Mouse (Mus musculus) lung, postnatal 10 days (tissue): Measurements from ENCODE around the gene Slit3.
A peak's percentile ranks its signal among the peaks of the same experiment; 100 is the strongest.

Experiments
- DNase-seq: peaks from one replicate; pipeline ENCODE4 v3.0.0; 2021

The Slit3 gene

GRCm38 (mm10) chr11:35278128-35278769, 157.2 kb downstream of the Slit3 start:
- DNase-seq: no peak

DNA sequence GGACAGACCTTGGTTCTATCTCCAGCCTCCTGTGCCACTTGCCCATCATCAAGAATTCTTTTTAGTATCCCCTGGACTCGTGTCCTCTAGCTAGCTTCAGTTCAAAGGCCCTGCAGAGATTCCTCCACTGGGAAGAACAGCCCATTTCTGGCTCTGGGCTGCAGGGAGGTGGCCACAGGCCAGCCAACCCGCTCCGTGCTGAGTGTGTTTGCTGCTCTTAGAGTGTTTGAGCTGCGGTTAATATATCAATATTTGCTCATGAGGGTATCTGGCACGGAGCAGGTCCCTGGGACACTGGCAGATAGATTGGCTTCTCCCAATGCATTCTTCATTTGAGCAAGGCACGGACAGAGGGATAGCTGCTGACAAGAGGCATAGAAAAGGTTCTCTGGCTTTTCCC, 159.8 kb downstream of the Slit3 start:
- DNase-seq: peak; percentile 28

DNA sequence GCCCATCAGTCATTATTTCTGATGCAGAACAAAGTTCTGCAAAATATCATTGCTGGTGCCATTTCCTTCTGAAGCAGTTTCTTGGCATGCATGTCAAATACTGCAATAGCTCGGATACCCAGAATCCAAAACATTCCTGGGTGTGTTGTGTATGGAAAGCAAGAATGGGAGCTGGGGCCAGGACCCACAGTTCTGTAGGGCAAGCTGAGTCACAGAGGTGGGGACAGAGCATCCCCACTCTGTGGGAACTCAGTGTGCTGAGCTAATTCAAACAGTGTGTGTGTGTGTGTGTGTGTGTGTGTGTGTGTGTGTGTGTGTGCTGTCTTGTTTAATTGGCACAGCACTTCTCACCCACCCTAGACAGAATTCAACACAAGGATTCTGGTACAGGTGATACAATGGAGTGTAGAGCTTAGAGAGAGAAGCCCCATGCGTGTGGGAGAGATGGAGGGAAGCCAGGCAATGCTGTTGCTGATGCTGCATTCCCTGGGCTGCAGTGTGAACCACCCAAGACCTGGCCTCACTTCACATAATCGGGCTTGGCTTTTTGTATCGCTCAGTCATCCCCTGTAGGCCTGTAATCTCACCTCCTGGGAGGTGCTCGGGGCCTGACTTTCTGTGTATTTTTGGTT, 161.1 kb downstream of the Slit3 start:
- DNase-seq: no peak

DNA sequence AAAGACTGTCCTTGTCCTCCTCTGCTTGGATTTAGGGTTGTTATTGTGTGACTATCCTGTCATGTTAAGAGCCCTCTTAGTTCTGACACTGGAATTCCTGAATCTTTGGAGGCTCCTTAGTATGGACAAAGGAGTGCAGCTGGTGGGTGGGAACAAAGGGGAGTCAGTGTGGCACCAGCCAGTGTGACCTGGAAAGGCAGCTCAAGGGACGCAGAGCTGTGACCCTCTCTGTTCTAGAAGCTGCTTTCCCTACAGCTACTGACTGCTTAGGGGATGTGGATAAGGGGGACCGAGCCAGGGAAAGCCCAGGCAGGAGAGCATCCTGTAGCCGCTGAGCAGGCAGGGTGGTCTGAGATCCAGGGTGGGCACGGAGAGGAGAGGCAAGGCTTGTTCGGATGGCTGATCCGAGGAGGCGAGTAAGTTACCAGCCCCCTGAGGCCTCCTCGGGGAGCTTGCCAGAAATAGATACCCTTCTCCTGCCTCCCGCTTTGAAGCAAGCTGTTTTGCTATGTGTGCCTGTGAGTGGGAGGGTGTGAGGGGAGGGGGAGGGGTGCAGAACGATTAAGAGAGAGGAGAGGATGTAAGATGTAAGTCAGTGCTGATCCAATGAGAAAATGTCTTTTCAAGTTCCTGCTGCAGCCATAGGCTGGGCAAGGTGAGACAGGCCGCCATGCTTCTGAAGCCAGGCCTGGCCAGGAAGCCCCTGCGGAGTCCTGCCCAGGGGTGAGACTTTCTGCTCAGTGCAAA, 162.0 kb downstream of the Slit3 start:
- DNase-seq: no peak

DNA sequence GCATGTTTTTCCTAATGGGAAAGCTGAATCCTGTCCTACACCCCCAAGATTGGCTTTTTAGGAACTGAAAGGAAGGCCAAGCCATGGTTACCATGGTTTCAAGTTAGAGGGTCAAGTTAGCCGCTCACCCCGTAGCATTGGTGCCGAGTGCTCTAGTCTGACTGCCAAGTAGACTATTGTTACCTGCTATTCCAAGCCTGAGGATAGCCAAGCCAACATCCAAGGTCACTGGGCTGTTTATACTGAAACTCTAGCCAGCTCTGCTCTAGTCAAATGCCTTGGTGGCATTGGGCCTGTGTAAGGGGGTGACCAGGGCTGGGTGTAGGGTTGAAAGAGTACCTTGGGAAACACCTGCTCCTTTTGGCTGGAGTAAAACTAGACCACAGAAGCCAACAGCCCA, 162.7 kb downstream of the Slit3 start:
- DNase-seq: no peak

GRCm38 (mm10) chr11:35286578-35287390, 165.8 kb downstream of the Slit3 start:
- no peak for DNase-seq

- no peak for DNase-seq
Measured at GRCm38 (mm10) chr11:35288056-35288455, 167.0 kb downstream of the Slit3 start.

GRCm38 (mm10) chr11:35288761-35289278, 167.8 kb downstream of the Slit3 start:
- peak; percentile 47 for DNase-seq

DNA sequence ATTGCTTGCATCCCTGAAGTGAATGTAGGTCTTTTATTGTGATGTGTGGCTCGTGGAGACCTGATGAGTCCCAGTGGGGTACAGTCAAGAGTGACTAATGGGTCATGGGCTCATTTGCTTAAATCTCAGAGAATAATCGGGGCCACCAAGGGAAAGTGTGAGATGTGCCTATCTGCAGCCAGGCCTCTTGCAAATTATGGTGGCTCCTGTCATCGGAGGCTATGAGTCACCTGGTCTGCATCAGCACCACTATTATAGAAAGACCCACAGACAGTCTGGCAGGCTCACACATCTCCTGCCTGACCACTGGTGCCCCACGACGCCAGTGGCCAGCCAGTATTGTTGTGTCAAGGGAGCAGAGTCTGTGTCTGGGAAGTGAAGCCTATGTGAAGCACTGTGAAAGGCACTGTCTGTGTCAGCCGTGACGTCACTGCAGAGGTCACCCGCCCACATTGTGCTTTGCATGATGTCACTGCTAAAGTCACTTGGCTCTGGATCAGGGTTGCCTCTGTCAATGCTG, 171.3 kb downstream of the Slit3 start:
- no peak for DNase-seq

DNA sequence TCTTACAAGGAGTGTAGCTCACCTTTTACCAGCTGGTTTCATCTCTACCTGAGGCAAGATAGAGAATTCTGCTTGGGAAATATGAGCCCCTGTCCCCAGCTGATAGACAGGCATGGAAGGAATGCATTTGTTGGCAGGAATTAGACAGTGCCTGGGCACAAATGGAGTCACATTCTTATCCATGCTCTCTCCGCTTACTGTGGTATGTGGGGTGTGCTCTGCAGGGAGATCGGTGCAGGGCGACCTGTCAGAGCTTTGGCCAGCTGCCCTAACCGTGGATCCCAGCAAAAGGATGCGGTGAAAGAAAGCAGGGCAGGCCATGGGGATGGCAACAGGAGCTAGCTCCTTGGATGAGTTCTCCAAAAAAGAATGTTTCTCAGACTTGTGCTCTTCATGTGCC, 172.2 kb downstream of the Slit3 start:
- DNase-seq: no peak

- no peak for DNase-seq
Measured at GRCm38 (mm10) chr11:35294670-35295069, 173.6 kb downstream of the Slit3 start.

DNA sequence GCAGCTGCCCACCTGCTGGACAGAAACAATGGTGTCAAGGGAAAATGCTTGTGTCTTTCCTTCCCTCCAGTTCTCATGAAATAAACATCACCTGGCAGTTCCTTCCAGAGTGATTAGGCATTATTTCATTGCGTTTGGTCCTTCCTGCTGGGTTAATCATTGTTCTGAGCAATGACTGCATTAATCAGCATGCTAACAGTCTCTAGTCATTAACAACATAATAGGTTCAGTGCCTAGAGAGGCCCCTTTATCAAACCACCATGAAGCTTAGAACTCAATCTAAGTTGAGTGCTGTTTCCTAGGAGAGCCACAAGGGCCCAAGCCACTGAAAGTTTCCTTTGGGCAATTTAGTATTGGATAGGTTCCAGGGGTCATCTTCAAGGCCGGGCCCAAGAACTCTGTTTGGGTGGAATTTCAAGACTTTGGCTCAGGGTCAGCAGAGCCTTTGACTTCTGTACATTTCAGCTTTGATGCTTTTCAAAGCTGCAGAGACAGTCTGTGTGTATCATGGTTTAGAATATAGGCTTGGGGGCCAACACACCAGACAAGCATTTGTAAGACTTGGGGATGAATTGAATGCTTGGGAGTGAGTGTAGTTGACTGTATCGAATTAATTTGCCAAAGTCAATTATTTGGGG, 174.3 kb downstream of the Slit3 start:
- DNase-seq: no peak

DNA sequence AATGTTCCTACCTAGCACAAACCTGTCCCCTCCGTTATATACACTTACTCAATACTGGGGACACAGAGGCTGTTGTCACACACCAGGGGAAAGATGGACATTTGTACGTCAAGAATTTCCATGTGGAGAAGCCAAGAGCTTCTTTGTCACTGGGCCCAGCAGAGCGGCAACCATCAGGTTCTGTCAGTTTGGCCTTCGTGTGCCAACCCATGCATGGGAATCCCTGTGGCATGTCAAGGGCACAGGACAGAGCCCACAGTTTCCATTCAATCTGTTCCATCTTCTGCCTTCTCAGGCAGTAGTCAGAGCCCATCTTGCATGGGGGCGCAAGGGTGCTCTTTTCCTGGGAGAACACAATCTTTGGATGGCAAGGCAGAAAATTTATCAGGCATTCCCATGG, 175.8 kb downstream of the Slit3 start:
- DNase-seq: no peak

DNA sequence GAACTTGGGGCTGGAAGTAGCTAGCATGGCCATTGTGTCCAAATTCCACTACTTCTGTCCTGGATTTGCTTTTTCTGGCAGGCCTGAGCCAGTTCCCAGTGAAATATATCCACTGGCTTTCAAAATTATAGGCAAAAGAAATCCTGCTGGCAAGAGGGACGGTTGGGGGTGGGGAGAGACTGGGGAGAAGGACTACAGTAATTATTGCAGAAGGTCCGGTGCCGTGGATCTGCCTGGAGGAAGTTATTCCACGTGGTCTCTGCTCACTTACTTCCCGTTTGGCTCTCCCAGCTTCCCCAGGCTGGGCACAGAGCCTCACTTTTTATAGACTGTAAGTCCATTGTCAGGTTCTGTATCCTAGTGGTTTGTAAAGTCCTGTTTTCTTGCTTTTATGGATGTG, 176.3 kb downstream of the Slit3 start:
- DNase-seq: peak; percentile 70

DNA sequence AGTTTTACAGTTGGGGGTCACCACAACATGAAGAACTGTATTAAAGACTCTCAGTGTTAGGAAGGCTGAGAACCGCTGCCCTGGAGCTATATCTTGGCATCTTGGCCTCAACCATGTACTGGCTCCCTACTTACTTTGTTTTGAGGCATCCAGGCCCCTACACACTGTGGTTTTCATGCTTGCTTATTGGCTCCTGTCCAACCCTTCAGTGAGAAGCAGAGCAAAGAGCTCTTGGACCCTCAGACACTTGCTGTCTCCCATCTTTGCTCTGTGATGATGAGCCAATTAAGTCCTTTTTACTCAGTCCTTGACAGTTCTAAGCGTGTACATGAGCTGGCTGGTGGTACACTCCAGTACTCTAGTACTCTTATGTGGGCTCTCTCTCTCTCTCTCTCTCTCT, 177.5 kb downstream of the Slit3 start:
- no peak for DNase-seq

DNA sequence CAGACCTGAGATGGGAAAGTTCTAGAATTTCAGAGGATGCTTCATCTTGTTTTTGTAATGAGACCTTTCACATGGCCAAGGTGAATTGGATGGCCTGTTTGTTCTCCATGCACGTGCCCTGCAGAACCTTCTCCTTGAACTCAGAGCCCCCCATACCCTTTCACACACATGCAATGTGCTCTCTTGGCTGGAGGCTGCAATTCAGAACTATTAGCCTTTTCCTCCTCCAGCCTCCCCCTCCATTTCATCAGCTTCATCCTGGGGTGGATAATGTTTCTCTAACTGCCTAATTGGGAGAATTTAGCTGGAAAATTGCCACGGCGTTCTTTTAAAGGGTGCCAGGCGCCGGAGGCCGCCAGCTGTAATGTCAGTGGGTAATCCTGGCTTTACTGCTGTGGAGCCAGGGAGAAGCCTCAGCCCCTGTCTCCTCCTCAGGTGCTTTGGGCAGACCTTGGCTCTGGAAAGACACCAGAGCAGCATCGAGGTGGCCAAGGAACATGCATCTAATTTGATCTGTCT, 178.9 kb downstream of the Slit3 start:
- DNase-seq: peak; percentile 17

- no peak for DNase-seq
Measured at GRCm38 (mm10) chr11:35302272-35302671, 181.2 kb downstream of the Slit3 start.

GRCm38 (mm10) chr11:35304216-35304975, 183.4 kb downstream of the Slit3 start:
- DNase-seq: no peak

DNA sequence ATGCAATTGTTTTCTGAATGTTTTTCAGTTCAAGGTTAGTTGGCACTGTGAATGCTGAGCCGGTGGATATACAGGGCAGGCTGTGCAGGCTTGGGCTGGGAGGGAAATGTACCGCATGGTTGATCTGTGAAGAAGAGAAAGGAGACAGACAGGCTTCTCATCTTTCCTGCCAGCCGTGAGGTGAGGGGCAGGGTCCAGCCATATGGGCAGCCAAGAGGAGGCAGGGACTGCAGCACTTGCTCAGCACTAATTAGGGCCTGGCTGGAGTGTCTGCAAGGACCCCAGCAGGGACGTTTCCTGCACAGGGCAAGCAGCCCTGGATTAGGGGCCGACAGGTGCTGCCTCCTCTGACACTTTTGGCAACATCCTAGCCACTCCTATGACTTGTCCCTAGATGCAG, 184.1 kb downstream of the Slit3 start:
- DNase-seq: no peak

DNA sequence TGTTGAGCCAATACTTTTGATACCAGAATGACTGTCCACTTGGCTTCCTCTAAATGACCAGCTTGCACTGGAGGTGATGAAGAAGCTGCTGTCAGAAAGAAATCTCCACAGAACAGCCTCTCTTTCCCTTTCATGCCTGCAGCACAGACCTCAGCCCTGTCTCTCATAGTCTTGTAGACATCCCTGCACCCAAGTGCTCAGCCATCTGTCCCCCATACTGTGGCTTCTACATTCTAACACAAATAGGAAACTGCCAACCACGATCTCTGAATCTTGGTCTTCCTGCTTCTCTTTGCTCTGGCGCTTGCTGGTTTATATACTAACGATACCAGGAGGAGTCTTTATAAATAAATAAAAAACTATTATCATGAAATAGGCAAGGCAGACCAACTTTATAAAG, 184.9 kb downstream of the Slit3 start:
- no peak for DNase-seq

- no peak for DNase-seq
Measured at GRCm38 (mm10) chr11:35306922-35307321, 185.9 kb downstream of the Slit3 start.
